Mouse (Mus musculus) gastrocnemius, postnatal 36 days (tissue): ENCODE measurements at regions not wholly inside any gene's neighbourhood (a gene's known extent, or its start where the extent isn't known, plus 50 kb on each side); places are given as distances from the start of the nearest gene placed in this dataset.

Experiments used
- DNase-seq, 2 experiments: peaks; one replicate each; pipeline ENCODE4 v3.0.0; 2022
- intact Hi-C: fragments of 180-260 bp; cut with DNase I; formaldehyde crosslinking; loops from one replicate; pipeline ENCODE4 v1.15.1; 2025

DNA sequence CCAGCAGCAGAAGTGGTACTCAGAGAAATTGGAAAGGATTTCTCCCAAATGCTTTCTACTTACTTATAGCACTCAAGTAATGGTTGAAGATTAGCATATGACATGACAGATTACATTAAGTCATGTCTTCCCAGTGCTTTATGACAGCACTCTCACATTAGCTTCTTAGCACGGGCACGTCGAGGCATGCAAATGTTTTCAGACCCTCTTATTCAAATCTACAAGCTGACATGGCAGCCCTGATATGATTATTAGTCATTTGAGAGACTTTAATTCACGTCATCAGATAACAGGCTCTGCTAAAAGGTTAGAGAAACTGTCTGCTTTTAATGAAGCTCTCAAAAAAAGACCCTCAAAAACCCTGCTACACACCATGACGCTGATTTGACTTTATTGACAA, 590.1 kb downstream of the Lmo4 start:
- intact Hi-C loops: no loop called here
- no peak for DNase-seq

DNA sequence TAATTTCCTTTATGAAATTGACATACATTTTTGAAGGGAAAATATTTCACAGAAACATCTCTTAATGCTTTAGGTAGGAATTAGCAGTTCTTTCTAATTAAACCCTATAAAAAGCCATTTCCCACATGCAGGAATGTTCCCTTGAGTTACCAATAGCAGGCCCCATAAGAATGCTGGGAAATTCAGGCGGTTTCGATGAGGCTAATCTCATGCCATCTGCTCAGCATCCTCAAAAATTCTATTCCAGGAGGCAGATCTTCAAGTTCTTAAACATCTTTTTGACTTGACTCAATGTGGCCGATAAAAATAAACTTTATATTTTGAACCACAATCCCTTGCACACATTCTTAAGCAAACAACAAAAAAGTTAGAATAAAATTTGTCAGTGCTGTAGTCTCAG, 591.0 kb downstream of the Lmo4 start:
- intact Hi-C loops: no loop called here
- DNase-seq: no peak

DNA sequence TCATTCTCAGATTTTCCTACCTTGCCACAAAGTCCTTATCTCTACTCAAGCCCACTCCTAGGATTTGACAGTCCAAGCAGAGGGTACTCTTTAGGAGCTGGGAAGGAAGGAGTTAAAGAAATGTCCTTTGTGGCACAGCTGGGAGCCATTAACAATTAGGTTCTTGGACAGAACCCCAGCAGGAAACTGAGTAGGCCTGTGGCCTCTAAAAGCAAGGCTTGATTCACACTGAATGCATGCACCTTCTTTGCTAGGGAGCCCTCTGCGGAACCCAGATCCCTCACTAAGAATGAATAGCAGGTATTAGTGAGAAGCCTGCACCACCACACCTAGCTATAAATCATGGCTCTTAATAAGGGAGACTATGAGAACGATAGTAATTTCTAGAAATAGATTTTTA, 595.3 kb downstream of the Lmo4 start:
- no peak for DNase-seq
- intact Hi-C loops: no loop called here

DNA sequence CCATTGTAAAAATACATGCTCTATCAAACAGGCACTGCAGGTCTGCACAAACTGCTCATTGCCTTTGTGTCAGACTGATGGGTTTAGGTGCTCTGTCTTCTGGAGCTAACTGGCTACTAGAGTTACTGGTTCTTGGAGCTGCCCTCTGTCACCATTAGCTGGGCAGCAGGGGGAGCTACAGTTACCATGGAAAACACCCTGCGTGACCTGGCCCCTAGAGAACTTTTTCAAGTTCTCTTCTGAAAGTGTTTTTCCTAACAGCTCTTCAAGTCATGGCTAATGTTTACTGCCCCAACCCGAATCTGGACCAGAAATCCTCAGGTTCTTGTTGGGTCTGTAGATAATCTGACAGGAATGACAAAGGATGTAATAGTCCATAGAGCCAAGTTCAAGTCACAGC, 605.9 kb downstream of the Lmo4 start:
- intact Hi-C loops: loop anchor here (10.0 kb wide), 1 partner anchor 636 kb away; no protein-coding TSS in a partner anchor
- DNase-seq: peak in 1 of 2 experiments; percentile 23

DNA sequence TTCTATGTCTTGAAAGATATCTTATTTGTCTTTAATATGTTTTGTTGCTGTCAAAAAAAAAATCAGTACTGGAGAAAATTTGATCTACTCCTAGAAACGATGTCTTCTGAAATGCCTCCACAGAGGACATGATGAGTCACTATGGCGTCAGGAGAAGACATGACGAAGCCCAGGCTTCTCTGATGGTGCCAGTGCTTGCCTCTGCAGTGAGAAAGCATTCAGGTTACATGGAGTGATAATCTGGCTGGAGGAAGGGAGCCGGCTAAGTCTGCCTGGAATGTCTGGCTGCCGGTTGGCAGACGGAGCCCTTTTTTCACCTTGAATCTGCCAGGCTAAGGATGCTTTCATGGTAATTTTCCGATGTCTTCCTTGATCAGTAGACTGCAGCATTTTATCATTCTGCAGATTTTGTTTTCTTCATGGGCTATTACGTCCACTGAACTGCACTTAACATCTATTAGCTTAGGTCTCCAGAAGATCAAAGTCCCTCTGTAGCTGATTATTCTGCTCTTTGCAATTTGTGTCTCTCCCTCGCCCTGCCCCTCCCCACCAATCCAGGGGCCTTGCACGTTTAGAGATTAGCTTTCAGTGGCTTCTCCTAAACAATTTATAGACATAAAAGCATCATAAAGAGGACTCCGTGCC, 607.9 kb downstream of the Lmo4 start:
- intact Hi-C loops: loop anchor here (10.0 kb wide), 1 partner anchor 638 kb away; no protein-coding TSS in a partner anchor
- DNase-seq: no peak

DNA sequence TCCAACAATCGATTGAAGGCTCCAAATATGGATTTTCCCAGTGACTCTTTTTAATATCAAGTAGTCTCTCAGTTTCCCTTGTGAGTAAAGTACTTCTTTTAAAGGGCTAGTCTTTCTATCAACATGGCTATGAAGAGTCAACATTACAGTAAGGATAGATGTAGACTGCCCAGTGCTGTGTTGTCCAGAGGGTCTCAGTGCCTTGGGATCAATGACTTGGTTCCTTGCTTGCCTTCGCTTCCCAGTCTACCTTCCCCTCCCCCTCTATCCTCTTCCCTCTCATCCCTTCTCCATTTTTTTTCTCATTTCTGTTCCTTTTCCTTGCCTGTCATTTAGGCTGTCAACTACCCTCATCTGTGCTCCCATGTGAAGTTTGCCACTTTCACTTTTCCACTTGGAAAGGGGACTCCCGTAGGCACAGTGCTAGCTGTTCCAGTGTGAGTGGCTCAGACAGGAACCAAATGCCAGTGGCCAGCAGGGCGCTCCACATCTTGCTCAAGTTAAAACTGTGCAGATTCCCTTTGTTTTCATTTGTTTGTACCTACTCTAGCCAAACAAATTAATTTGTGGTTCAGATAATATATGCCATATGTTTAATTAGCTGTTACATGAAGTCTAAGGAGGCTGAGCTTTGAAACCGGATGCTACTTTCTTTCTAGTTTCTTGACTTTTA, 608.9 kb downstream of the Lmo4 start:
- intact Hi-C loops: loop anchor here (10.0 kb wide), 1 partner anchor 639 kb away; no protein-coding TSS in a partner anchor
- DNase-seq: no peak

DNA sequence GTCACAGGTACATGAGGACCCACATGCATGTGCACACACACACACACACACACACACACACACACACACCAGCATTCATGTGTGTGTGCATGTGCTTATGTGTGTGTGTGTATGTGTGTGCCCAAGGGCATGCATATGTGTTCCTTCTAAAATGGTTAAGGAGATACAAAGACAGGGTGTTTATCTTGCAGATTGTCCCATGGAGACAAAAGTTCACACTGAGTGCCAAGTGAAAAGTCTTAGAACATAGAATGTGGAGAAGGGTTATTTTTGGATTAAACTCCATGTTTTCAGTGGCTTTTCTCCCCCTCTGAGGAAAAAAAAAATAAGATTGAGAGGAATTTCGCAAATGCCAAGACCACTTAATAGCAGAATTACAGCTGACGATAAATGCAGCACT, 609.9 kb downstream of the Lmo4 start:
- no peak for DNase-seq

DNA sequence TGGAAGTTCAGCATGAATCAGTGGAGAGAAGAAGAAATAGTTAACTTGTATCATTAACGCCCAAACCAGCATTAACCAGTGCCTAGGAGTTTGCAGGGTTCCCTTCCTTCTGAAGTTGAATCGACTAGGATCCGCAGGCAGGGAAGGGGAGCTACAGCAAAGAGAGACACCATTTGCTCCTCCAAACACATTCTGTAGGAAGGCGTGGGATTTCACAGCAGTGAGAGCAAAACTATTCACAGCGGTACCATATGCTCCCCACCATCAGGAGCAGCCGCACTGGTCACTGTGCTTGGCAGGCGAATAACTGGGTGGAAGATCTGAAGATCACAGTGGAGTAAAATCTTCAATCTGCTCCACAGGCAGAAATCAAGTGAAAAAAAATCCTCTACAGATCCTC, 610.3 kb downstream of the Lmo4 start:
- DNase-seq: no peak
- intact Hi-C loops: loop anchor here (10.0 kb wide), 1 partner anchor 640 kb away; no protein-coding TSS in a partner anchor

More for the DNA sequence above, 609.9 kb downstream of the Lmo4 start:
- intact Hi-C loops: loop anchor here (10.0 kb wide), 1 partner anchor 640 kb away; no protein-coding TSS in a partner anchor

DNA sequence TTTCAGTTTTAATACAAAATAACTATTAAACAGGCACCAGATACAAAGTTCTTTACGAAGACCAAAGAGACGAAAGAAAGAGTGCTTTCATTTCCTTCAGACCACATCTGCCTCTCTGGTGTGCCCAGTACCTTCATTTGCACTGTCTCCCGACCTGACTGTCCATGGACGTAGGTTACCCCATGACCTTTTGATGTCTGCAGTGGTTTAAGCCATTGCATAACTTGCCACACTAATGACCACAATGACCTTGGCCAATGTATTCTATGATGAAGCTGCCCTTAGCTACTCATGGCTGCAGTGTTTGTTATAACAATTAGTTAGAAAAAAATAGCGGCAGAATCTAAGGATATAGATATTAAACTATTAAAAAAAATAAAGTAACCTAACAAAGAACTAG, 618.4 kb downstream of the Lmo4 start:
- intact Hi-C loops: no loop called here
- no peak for DNase-seq

DNA sequence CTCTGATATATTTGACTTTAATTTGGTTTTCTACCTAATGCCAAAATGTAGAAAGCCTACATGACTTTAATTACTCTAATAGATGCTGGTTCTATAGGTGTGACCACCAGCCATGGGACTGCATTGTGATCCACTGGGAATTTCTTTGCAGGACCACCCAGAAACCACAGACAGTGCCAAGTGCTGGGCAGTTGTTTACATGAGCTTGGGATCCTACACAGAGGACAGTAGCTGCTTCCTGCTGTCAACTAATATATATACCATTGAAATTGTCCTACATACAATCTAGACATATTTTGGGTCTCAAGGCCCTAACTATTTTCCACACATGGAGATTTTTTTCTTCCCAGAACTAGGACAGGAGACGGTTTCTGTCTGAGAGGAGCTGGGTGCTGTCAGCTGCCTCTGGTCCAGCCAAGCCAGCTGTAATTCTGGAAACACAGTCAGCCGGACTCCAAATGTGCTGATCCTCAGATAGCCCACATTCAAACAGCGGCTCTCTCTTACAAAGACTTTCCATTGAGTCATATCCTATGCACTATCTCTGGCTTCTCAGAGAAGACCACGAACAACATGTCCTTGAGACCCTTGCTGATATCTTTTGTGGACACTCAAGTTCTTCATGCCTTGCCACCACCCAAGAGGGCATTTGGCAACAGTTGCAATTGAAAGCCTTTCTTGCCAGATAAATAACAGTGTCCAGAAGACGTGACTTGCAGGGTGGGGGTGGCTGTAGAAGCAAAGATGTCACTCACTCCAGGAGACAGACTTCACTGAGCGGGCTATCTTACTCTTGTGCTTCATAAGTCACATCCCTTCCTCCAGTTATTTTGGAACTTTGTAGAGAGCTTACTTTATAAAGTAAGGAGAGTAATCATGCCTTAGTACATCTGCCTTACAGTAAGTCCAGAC, 620.1 kb downstream of the Lmo4 start:
- no peak for DNase-seq
- intact Hi-C loops: no loop called here

DNA sequence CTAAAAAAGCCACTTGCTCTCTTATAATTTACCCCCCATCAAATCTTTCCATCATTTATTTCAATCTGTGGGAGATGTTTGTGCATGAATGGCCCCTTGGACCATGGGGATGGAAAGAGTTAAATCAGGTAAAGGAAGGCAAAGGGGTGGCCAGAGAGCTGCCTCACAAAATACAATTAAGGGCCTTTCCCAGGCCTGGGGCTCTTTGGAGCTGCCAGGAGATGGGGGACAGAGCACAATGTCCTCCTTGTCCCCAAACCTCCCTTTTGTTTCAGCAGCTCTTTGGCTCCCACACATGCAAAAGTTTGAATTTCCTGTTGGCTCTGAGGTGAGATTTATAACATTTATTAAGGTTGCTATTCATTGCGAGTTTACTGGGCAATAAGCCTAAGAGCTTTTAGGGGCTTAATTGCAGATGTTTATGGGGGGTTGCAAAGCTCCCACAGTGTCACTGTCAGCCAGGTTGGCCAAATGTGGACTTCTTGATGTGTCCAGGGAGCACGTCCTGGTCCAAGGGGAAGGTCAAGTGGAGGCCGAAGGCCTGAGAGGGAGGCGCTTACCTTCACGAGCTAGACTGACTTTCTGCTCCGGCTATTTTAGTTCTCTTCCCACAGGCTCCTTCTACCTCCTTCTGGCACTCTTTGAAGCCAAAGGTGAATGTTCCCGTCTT, 628.5 kb downstream of the Lmo4 start:
- intact Hi-C loops: no loop called here
- DNase-seq: no peak

DNA sequence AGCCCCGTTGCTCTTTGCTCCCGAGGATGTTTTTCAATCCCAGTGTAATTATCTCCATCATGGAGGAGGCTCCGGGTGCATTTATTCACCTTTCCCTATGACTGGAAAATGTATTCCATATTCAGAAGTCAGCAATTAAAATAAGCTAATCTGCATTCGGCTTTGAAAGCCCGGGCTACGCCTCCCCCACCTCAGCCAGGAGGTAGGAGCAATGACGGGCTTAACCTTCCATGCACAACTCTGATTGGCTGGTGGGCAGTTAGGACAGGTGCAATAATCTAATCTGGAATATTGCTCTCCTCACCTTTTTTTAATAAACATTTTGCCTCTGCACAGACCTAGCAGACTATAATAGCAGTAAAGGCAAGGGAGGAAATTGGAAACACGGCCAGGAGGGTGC, 629.3 kb downstream of the Lmo4 start:
- DNase-seq: no peak
- intact Hi-C loops: no loop called here

DNA sequence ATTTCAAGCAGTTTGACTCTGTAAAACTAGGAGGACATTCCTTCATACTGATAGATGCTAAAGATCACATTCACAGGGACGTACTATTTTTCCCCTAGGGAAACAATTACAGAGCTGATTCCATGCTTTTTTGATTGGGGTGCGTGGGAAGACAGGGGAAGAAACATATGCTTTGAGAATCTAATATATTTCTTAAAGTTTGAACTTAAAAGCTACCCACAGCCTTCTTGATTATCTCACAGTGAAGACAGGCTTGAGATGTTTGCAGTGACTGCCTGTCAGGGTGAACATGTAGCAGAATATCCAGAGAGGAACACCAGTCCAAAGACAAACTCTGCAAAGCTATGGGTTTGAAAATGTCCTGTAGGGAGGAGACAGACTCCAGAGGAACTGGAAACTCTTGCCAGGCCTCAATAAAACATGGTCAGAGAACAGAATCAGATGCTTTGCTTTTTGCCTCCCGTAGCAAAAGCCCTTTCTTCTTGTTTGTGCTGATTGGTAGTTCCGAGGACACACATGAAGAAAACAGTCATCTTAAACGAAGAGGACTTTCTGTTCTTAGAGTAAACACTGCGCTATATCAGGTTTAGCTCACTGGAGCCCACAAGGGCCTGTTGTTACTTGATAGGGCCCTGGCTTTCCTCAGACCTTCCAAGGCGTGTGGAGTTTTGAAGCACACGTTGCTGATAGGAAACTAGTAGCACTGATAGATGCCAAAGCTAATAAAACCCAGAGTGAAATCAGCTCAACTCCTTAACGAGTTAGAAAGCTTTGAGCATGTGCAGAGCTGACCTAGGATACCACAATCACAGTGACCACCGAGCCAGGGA, 630.8 kb downstream of the Lmo4 start:
- intact Hi-C loops: no loop called here
- DNase-seq: no peak

DNA sequence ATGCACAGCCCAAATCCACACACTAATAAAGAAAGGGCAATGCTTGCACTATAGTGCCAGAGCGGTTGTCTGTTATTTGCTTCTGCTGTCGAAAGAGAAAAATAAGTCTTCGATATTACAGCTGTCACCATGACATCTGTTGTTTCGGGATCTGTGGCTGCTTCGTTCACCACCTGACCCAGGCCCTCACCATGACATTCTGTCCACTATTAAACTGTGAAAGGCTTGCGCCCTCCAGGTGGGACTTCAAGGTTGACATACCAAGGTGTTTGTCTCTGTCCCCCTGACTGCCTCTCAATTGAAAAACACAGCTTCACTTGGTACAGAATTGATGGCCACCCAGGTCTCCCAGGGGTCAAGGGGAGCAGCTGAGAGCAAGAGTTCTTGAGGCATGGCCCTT, 635.1 kb downstream of the Lmo4 start:
- intact Hi-C loops: no loop called here
- DNase-seq: no peak

DNA sequence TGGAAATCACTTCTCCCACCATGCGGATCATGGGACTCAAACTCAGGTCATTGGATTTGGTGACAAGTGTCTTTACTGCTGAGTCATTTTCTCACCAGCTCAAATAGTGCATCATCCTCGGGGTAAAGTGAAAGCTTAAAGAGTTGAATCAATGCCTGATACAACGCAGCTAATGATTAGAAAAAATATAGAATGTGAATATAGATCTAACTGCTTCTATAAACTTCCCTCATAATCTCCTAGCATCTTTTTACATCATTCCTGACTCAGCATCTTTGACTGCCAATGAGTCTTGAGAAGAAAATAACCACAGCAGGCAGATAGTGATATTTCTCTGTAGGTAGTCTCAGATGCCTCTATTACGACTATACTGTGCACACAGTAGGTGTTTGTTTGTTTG, 640.0 kb downstream of the Lmo4 start:
- intact Hi-C loops: no loop called here
- DNase-seq: no peak

DNA sequence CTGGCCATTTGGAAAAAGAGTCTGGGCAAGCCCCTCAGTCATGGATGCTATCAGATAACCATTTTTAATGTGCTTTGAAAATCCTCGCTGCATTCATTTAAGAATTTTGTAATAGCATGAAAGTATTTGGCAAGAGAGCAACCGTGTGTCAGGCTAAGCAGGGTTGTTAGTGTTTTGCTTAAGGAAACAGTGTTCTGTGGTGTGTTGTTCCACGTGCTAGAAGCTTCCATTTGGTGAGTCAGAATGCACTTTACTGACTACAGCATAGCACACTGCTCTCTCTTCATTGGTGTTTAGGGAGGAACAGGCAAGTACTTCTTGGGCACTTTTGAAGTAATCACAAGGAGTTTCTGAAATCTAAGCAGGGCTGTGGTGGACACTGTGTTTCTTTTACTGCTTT, 661.0 kb upstream of the Pkn2 start:
- intact Hi-C loops: no loop called here
- no peak for DNase-seq

DNA sequence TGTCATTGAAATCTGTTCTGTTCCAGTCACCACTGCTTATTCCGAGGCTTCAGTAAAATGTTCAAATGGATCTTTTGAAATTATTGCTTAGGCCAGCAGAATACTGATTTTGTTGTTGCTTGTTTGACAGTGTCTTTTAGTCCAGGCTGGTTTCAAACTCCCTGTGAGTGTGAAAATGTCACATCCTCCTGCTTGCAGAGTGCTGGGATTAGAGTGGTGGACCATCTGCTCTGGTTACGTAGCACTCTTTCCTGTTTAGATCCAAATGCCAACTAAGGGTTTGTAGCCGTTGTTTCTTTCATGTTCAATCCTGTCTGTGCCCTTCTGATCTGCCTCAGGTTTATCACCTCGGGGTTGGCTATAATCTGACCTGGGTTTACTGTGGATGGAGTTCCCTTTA, 646.2 kb upstream of the Pkn2 start:
- intact Hi-C loops: no loop called here
- no peak for DNase-seq

DNA sequence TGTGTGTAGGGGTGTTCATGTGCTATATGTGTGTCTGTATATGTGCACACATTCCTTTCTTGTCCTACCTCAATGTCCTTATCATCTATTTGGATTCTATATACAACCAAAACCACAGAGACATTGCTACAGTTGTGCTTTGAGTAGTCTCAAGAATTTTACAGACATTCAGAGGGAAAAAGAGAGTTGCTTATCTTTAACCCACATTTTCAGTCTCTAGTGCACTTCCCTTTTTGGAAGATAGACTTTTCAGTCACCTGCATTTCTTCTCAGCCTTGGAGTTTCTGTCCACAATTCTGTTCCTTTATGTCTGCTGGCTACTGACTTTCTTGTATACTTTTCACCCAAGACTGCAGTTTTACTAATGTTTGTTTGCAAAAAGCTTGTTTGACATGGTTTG, 645.5 kb upstream of the Pkn2 start:
- intact Hi-C loops: no loop called here
- DNase-seq: no peak

DNA sequence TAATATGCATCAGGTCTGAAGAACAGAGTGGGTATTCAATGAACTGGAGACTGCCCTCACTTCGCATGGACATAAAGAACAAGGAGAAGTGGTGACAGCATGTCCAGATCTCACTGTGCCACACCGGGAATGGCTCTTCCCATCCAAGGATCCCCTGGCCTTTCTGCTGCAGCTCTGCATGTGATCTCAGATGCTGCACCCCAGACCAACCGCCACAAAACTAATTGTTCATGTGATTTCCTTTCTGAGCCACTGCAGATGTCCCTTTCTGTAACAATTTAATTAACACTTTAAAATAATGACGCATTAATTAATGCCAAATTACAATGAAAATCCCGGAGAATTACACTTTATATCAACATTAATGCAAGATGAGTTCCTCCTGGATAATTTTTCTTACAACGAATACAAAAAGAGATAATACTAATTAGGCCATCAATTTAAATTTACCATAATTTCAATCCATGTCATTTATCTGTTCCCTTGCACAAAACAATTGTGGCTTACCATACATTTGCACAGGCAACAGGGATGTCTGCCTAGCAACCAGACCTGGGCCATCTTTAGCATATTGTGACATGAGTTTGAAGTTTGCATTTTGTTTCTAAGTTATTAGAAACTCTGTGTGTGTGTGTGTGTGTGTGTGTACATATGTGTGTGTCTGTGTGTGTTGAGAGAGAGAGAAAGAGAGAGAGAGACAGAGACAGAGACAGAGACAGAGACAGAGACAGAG, 630.9 kb upstream of the Pkn2 start:
- DNase-seq: no peak
- intact Hi-C loops: no loop called here
